Mouse (Mus musculus) frontal cortex, postnatal 14 days (tissue): Measurements from ENCODE around the gene Exoc2.

Experiments
- DNase-seq, 2 experiments: peaks; one replicate each; pipeline ENCODE4 v3.0.0; 2022; ENCODE audit warnings: low spot score in 2 of 2

Exoc2 gene

GRCm38 (mm10) chr13:30973501-30974246 is at the start of gene Exoc2, which contains the start of gene Gm5447:
Gene Exoc2, minus strand, starts transcription at chr13:30974093.
Gene Gm5447, plus strand, starts transcription at chr13:30974204.
- DNase-seq, result peak; percentile 58 to 71

GRCm38 (mm10) chr13:31023664-31024063 is 49.8 kb upstream of the Exoc2 start:
- DNase-seq, result no peak

GRCm38 (mm10) chr13:31021927-31022326 is 48.0 kb upstream of the Exoc2 start:
- DNase-seq, result no peak

- DNase-seq, result no peak
Observed at GRCm38 (mm10) chr13:31021514-31021913, 47.6 kb upstream of the Exoc2 start.

GRCm38 (mm10) chr13:31017545-31017944 is 43.7 kb upstream of the Exoc2 start:
- no peak for DNase-seq

GRCm38 (mm10) chr13:31004995-31005394 is 31.1 kb upstream of the Exoc2 start:
- no peak for DNase-seq

- no peak for DNase-seq
Observed at GRCm38 (mm10) chr13:31004458-31004857, 30.6 kb upstream of the Exoc2 start.

- no peak for DNase-seq
Observed at GRCm38 (mm10) chr13:30999799-31000198, 25.9 kb upstream of the Exoc2 start.

GRCm38 (mm10) chr13:30997526-30998253 is 23.8 kb upstream of the Exoc2 start:
- no peak for DNase-seq

- no peak for DNase-seq
Observed at GRCm38 (mm10) chr13:30994249-30994858, 20.5 kb upstream of the Exoc2 start.

- peak; percentile 34 to 68 for DNase-seq
Observed at GRCm38 (mm10) chr13:30993819-30994218, 19.9 kb upstream of the Exoc2 start.

- DNase-seq, result no peak
Observed at GRCm38 (mm10) chr13:30990233-30990632, 16.3 kb upstream of the Exoc2 start.

- DNase-seq, result no peak
Observed at GRCm38 (mm10) chr13:30989710-30990109, 15.8 kb upstream of the Exoc2 start.

- no peak for DNase-seq
Observed at GRCm38 (mm10) chr13:30987686-30988085, 13.8 kb upstream of the Exoc2 start.

GRCm38 (mm10) chr13:30986934-30987455 is 13.1 kb upstream of the Exoc2 start:
- no peak for DNase-seq

GRCm38 (mm10) chr13:30985598-30986466 is 11.9 kb upstream of the Exoc2 start:
- DNase-seq, result peak in 1 of 2 experiments; percentile 43

GRCm38 (mm10) chr13:30985275-30985597 is 11.3 kb upstream of the Exoc2 start:
- DNase-seq, result no peak

- no peak for DNase-seq
Observed at GRCm38 (mm10) chr13:30981666-30982065, 7.8 kb upstream of the Exoc2 start.

- DNase-seq, result no peak
Observed at GRCm38 (mm10) chr13:30978224-30978623, 4.3 kb upstream of the Exoc2 start.

- DNase-seq, result no peak
Observed at GRCm38 (mm10) chr13:30976536-30977084, 2.7 kb upstream of the Exoc2 start.

GRCm38 (mm10) chr13:30974247-30974630 is 346 bp upstream of the Exoc2 start:
- DNase-seq, result no peak
